Mouse (Mus musculus): ENCODE measurements around the gene Pigk.

DNA sequence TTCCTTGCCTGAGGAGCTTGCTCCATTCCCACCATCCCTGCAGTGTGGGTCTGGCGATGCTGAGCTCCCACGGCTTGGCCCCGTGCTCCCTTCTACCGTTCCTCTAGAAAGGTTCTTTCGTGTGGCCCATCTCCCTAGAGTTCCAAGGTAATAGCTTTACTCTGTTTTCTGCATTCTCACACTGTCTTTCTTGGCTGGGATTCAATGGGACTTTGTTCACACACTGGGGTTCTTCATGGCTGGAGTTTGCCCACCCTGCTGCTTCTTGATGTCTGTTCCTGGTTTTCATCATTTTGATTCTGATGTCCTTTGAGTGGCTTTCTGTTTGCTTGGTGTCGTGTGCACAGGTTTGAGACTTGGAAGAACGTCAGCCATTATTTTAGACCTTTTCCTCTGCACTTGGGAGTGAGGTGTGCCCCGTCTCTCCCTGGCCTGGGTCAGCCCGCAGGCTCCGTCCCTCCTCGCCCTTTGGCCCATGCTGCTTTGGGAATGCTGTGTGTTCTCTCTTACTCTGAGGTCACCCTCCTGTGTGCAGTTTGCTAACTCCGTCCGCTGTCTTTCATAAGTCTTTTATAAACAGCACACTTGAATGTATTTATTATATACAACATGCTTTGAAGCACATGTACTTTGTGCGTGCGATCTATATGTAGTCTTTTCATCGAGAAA, 63.1 kb downstream of the Pigk start:
- TF ChIP-seq CTCF (conservative IDR thresholded peaks at IDR 0.05; ENCODE audit: low read length) = no peak
- TF ChIP-seq NANOG (IDR thresholded peaks at IDR 0.05; ENCODE audit: borderline replicate concordance, low read length) = no peak
